Mouse (Mus musculus): ENCODE data around the gene Casp8. TPM values are rescaled to one million over a fixed set of nuclear protein-coding genes. Genes with fewer than 3 reads are reported as not detected.
"Not testable (repeated sequence)": the region's sequence is repeated elsewhere in the genome, so short reads cannot be mapped to it uniquely, and the experiment has no call there.

Casp8 gene
- polyA plus RNA-seq, 1 experiment from 2014 or later: 11.9 TPM

DNA sequence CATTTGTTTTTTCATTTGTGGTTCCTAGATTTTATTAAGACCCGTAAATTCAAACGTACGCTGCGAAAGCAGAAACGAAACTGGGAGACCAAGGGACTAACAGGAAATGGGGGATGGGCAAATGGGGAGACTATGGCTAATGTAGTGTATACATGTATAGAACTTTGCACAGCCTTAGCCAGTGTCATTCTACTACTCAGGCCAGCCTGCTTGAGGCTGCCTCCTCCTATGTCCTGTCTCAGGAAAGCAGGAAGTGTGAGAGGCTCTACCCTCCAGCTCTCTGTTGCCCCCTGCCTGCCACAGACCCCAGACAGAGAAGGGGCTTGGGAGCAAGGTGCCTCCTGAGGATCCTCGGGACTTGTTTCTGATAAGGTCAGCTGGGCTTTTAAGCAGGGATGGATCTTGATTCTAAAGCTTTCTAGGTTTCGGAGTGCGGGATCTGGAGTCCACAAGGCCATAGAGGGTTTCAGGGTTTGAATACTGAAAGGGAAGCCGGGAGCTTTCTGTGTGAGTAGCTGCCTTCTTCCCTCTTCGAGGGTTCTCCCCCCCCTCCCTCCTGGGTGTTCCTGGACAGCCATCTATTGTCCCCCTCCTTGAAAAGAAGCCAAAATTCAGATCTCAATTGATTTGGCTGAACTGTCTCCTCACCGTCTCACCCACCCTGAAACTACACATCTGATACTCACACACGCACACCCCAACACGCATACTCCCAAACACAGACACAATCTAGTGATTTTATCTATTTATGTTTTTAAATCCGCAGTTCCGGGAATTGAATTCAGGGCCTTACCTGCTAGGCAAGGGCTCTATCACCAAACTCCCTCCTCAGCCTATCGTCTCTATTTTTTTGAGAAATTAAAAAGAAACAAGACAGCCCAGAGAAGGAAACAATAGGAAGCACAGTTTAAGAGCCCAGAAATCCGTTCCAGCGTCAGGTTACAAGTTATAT lies 7.4 kb downstream of the Casp8 start:
- no peak overlapping the region for H3K4me2 ChIP-seq (ENCODE audit: low read depth, low read length, severe bottlenecking)
- H3K9me3 ChIP-seq (ENCODE audit: control insufficient read depth, low read length): no peaks in the 10 kb centered on the region; the same call in 1 of the 2 replicates
- no peak overlapping the region for H3K27ac ChIP-seq (ENCODE audit: low read depth, low read length)
- no peak overlapping the region for H3K9ac ChIP-seq (ENCODE audit: low read length)
- 87% methylated on average over 18 of the region's 18 CpGs for WGBS
- DNase-seq (ENCODE audit: low spot score) (no peak), ATAC-seq (replicated peaks; ENCODE audit: low FRiP score) (no peak)
- no peaks in the 10 kb centered on the region for H3K4me1 ChIP-seq (replicated peaks; ENCODE audit: control insufficient read depth, insufficient read depth, low read length)
- H3K27me3 ChIP-seq (ENCODE audit: control insufficient read depth, insufficient read depth, low read length): no peaks in the 10 kb centered on the region
- no peaks in the 10 kb centered on the region for H3K36me3 ChIP-seq (ENCODE audit: control insufficient read depth, insufficient read depth, low read length)
- no peak overlapping the region for H3K4me3 ChIP-seq (ENCODE audit: low read depth, low read length)

DNA sequence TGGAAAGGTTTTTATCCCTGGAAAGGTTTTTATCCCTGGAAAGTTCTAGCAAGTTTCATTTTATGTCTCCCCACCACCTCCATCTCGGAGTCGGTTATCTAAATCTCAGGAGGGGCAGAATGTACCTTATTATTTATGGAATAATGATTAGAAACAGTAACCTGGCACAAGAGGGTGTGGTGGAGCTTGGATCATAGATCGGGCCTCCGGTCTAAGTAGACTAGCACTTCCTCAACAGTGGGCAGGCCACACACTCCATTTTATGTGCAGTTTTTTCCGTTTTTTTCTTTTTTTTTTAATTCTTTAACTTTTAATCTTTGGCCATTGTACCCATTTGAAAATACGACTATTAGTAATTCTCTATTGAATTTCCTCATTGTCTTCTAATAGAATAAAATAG lies 8.4 kb downstream of the Casp8 start:
- WGBS: 93% methylated on average over 6 of the region's 6 CpGs
- ATAC-seq (replicated peaks; ENCODE audit: low FRiP score): no peak
- no peaks in the 10 kb centered on the region for H3K27me3 ChIP-seq (ENCODE audit: control insufficient read depth, insufficient read depth, low read length)

DNA sequence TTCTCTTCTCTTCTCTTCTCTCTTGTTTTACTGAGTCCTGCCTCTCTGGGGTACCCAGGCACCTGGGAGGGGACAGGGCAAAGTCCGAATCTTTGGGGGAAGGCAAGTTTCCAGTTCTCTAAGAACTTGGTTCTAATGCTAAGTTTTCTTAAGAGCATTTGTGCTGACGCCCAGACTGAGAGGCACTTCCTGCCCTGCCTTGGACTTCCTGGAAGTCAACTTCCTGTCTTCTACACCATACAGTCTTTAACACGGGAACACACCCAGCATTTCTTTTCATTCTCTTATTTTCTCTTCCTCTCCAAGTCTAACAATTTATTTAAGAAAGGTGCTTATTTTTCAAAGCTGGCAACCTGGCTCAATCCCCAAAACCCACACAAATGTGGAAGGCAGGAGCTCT lies 11.5 kb downstream of the Casp8 start:
- no peak overlapping the region for H3K4me3 ChIP-seq (ENCODE audit: low read depth, low read length)
- H3K27me3 ChIP-seq (ENCODE audit: control insufficient read depth, insufficient read depth, low read length): no peaks in the 10 kb centered on the region
- no peaks in the 10 kb centered on the region for H3K4me1 ChIP-seq (replicated peaks; ENCODE audit: control insufficient read depth, insufficient read depth, low read length)
- H3K27ac ChIP-seq (ENCODE audit: low read depth, low read length): no peak overlapping the region
- no peaks in the 10 kb centered on the region for H3K9me3 ChIP-seq (ENCODE audit: control insufficient read depth, low read length)
- H3K36me3 ChIP-seq (ENCODE audit: control insufficient read depth, insufficient read depth, low read length): no peaks in the 10 kb centered on the region
- ATAC-seq (replicated peaks; ENCODE audit: low FRiP score): no peak
- no peak overlapping the region for H3K4me2 ChIP-seq (ENCODE audit: low read depth, low read length, severe bottlenecking)
- 79% methylated on average over 3 of the region's 3 CpGs for WGBS
- H3K9ac ChIP-seq (ENCODE audit: low read length): no peak overlapping the region
- no peak for DNase-seq (ENCODE audit: low spot score)

More for the DNA sequence above, 8.4 kb downstream of the Casp8 start:
- H3K4me2 ChIP-seq (ENCODE audit: low read depth, low read length, severe bottlenecking): no peak overlapping the region
- no peak overlapping the region for H3K4me3 ChIP-seq (ENCODE audit: low read depth, low read length)
- H3K27ac ChIP-seq (ENCODE audit: low read depth, low read length): no peak overlapping the region
- H3K36me3 ChIP-seq (ENCODE audit: control insufficient read depth, insufficient read depth, low read length): no peaks in the 10 kb centered on the region
- H3K4me1 ChIP-seq (replicated peaks; ENCODE audit: control insufficient read depth, insufficient read depth, low read length): no peaks in the 10 kb centered on the region
- H3K9me3 ChIP-seq (ENCODE audit: control insufficient read depth, low read length): no peaks in the 10 kb centered on the region; the same call in 1 of the 2 replicates
- no peak for DNase-seq (ENCODE audit: low spot score)
- H3K9ac ChIP-seq (ENCODE audit: low read length): no peak overlapping the region

DNA sequence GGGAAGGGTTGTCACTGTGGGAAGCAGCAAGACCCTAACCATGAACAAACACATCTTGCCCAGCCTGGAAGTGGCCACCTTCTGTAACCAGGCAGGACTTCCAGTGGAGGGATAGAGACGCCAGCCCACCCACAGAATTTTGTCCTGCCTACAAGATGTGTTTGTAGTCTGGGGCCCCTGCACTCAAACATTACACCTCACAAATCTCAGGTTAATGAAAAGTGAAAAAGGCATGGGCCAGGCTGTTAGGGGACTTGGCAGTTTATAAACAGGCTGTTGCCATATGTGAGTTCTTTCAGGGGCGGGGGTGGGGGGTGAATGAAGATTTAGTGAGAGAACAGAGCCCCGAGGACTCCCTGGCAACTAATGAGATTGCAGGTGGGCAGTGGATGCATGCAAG lies 31.1 kb downstream of the Casp8 start:
- WGBS: 93% methylated on average over 3 of the region's 3 CpGs
- H3K4me2 ChIP-seq (ENCODE audit: low read depth, low read length, severe bottlenecking): no peak overlapping the region

DNA sequence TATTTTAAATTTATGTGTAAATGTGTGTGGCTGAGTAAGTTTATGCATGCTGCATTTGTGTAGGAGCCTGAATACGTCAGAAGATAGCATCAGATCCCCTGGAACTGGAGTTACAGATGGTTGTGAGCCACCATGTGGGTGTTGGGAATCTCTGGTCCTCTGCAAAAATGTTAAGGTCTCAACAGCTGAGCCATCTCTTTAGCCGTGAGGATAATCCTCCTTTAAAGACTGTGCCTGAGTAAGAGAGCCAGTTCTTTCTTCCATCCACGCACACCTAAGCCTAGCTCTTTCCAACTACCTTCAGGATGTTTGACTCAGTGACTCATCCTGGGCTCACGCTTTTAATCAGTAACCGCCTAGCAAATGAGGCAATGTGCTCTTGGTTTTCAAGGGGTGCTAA lies 35.6 kb downstream of the Casp8 start:
- Histone ChIP-seq H3K4me3 (ENCODE audit: low read depth, low read length) (no peak overlapping the region), H3K27ac (ENCODE audit: low read depth, low read length) (no peak overlapping the region), H3K4me2 (ENCODE audit: low read depth, low read length, severe bottlenecking) (no peak overlapping the region), H3K36me3 (ENCODE audit: control insufficient read depth, insufficient read depth, low read length) (no peaks in the 10 kb centered on the region), H3K9ac (ENCODE audit: low read length) (no peak overlapping the region), H3K4me1 (replicated peaks; ENCODE audit: control insufficient read depth, insufficient read depth, low read length) (no peaks in the 10 kb centered on the region), H3K27me3 (ENCODE audit: control insufficient read depth, insufficient read depth, low read length) (no peaks in the 10 kb centered on the region), H3K9me3 (ENCODE audit: control insufficient read depth, low read length) (no peaks in the 10 kb centered on the region)
- ATAC-seq (replicated peaks; ENCODE audit: low FRiP score) (no peak), DNase-seq (ENCODE audit: low spot score) (no peak)
- WGBS: 86% methylated on average over 5 of the region's 5 CpGs

More for the DNA sequence above, 31.1 kb downstream of the Casp8 start:
- Histone ChIP-seq H3K27me3 (ENCODE audit: control insufficient read depth, insufficient read depth, low read length) (no peaks in the 10 kb centered on the region), H3K4me3 (ENCODE audit: low read depth, low read length) (no peak overlapping the region), H3K27ac (ENCODE audit: low read depth, low read length) (no peak overlapping the region), H3K9me3 (ENCODE audit: control insufficient read depth, low read length) (no peaks in the 10 kb centered on the region), H3K9ac (ENCODE audit: low read length) (no peak overlapping the region), H3K36me3 (ENCODE audit: control insufficient read depth, insufficient read depth, low read length) (no peaks in the 10 kb centered on the region), H3K4me1 (replicated peaks; ENCODE audit: control insufficient read depth, insufficient read depth, low read length) (no peaks in the 10 kb centered on the region)
- ATAC-seq (replicated peaks; ENCODE audit: low FRiP score): no peak
- DNase-seq (ENCODE audit: low spot score): no peak

DNA sequence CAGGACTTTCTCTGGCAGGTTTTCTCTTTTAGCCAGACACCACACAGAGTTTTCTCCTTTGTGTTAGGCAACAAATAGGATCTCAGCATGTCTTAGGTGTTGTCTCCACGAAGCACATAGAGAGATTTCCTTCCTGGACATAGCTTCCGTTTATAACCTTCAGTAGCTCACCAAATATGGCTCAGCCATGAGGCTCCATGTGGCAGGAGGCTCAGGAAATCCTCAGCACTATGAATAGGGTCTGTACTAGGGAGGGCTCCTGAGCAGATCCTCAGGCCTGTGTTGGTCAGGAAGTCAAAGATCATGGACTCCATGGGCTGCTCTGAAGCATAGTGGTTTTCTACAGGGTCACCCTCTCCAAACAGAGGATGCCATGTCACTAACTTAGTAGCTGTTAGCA lies 37.0 kb downstream of the Casp8 start:
- WGBS: 66% methylated on average over 2 of the region's 2 CpGs
- ATAC-seq (replicated peaks; ENCODE audit: low FRiP score): no peak
- H3K27ac ChIP-seq (ENCODE audit: low read depth, low read length): no peak overlapping the region
- H3K4me2 ChIP-seq (ENCODE audit: low read depth, low read length, severe bottlenecking): no peak overlapping the region
- no peaks in the 10 kb centered on the region for H3K4me1 ChIP-seq (replicated peaks; ENCODE audit: control insufficient read depth, insufficient read depth, low read length)
- no peaks in the 10 kb centered on the region for H3K9me3 ChIP-seq (ENCODE audit: control insufficient read depth, low read length)
- no peak overlapping the region for H3K4me3 ChIP-seq (ENCODE audit: low read depth, low read length)
- no peaks in the 10 kb centered on the region for H3K36me3 ChIP-seq (ENCODE audit: control insufficient read depth, insufficient read depth, low read length)
- H3K9ac ChIP-seq (ENCODE audit: low read length): no peak overlapping the region
- no peak for DNase-seq (ENCODE audit: low spot score)
- no peaks in the 10 kb centered on the region for H3K27me3 ChIP-seq (ENCODE audit: control insufficient read depth, insufficient read depth, low read length)

DNA sequence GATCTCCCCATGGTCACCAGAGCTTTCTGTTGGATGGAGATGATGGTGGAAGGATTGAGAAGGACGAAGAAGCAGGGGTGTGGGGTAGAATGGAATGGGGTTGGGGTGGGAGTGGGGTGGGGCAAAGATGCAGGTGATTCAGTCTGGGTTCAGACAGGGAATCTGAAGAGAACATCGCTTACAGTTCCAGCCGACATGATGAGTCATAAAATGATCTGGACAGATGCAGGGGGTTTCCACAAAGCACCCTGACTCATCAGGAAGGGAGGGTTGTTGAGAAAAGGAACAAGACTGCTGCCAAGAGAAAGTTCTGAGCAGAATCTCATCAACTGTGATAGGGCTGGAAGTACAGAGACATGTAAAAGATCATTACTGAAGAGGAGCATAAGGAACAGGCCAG lies 61.6 kb downstream of the Casp8 start:
- not testable (repeated sequence) for H3K4me2 ChIP-seq (ENCODE audit: low read depth, low read length, severe bottlenecking); H3K36me3 ChIP-seq (ENCODE audit: control insufficient read depth, insufficient read depth, low read length); H3K4me3 ChIP-seq (ENCODE audit: low read depth, low read length); ATAC-seq (replicated peaks; ENCODE audit: low FRiP score); H3K9me3 ChIP-seq (ENCODE audit: control insufficient read depth, low read length); H3K27ac ChIP-seq (ENCODE audit: low read depth, low read length); H3K9ac ChIP-seq (ENCODE audit: low read length); DNase-seq (ENCODE audit: low spot score); H3K27me3 ChIP-seq (ENCODE audit: control insufficient read depth, insufficient read depth, low read length); H3K4me1 ChIP-seq (replicated peaks; ENCODE audit: control insufficient read depth, insufficient read depth, low read length)
- 82% methylated on average over 3 of the region's 3 CpGs for WGBS

DNA sequence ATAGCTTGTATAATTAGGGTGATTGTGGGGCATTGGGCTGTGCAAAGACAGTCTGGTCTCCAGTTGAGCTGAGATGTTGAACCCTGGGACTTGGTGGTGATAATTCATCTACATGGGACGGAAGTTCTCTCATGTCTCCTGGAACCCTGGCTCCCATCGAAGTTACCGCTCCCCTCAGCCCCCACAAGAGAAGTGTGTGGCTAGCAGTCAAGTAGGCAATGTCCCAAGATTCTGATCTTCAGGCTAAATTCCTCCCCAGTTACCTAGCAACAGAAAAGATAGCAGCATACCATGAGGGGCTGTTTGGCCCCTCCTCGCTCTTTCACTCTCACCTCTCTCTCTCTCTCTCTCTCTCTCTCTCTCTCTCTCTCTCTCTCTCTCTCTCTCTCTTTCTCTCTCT lies 64.0 kb downstream of the Casp8 start:
- WGBS: 91% methylated on average over 4 of the region's 4 CpGs
- H3K36me3 ChIP-seq (ENCODE audit: control insufficient read depth, insufficient read depth, low read length); ATAC-seq (replicated peaks; ENCODE audit: low FRiP score); H3K4me2 ChIP-seq (ENCODE audit: low read depth, low read length, severe bottlenecking); H3K9me3 ChIP-seq (ENCODE audit: control insufficient read depth, low read length); H3K27ac ChIP-seq (ENCODE audit: low read depth, low read length); H3K27me3 ChIP-seq (ENCODE audit: control insufficient read depth, insufficient read depth, low read length); DNase-seq (ENCODE audit: low spot score); H3K4me3 ChIP-seq (ENCODE audit: low read depth, low read length); H3K4me1 ChIP-seq (replicated peaks; ENCODE audit: control insufficient read depth, insufficient read depth, low read length); H3K9ac ChIP-seq (ENCODE audit: low read length): not testable (repeated sequence)
